Mouse (Mus musculus): ENCODE measurements around the gene Zmynd15.
"Not testable (repeated sequence)": the region's sequence is repeated elsewhere in the genome, so short reads cannot be mapped to it uniquely, and the experiment has no call there.

Zmynd15 gene

DNA sequence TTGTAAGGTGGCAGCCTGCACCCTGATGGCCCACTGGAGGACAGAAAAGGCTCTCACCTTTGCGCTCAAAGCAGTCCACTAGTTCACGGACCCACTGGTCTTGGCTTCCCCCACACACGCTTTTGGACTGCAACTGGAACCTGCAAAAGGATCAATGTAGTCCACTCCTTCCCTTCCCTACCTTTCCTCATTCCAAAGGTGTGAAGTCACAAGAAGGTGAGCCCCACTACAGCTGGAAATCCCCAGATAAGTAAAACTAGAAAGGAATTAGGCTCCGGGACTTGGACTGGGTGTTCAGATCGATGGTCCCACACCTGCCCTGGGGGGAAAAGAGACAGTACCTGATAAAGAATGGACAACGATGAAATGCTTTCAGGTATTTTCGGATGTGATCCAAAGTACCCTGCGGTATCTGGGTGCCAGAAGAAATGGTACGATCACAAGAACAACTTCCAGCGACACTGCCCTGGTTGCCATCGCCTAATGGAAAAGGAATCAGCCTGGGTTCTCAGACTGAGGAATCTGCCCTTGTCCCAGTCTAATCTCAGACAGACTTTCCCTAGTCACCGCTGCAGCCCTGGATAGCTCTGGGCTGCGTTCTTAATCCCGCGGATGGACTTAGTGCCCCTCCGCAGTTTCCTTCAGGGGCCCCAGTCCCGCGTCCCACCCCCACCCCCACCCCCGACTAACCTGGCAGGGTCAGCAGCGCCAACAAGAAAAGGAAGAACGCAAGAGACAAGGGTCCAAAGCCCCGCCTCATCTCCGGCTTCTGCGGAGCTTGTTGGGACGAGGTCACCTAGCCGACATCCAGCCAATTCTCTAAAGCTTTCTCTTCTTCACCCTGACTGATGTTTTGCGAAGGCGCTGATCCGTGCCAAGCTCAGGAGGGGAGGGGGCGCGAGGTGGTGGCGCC, at the start of gene Zmynd15:
Zmynd15 (plus strand) TSS at position 746 of the 913 bp plus-strand sequence.
- DNase-seq (ENCODE audit: low spot score in 2 of 2): no peak

DNA sequence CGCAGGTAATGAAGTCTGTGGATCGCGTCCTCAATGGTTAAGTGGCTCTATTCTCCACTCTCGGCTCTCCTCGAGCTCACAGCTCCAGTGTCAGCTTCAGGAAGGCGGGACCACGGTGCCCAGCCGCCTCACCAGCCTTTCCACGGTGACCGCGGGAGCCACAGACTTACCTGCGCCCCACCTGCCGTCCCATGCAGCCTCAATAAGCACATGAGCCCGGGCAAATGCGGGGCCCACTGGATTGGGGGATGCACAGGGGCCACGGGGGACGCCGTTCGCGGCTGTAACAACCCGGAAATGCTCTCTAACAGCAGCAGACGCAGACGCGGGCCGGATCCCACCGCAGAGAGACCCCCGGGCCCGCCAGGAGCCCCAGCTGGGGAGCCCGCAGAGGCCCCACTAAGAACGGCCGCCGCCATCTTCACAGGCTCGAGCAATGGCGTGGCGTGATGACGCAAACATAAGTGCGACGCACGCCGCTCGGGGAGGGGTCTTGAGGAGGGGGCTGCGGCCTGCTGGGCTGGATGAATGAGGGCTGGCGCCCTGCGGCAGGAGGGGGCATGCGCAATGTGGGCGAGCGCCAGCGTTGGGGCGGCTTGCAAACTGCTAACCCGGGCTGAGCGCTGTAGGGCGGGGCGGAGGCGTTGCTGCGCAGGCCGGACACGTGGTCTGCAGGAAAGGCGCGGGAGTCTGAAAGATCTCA, 49.5 kb upstream of the Zmynd15 start, which contains the start of gene Pelp1:
Pelp1 (minus strand) TSS at position 438 of the 703 bp plus-strand sequence.
- DNase-seq (ENCODE audit: low spot score in 2 of 2): peak; percentile 78 to 84

DNA sequence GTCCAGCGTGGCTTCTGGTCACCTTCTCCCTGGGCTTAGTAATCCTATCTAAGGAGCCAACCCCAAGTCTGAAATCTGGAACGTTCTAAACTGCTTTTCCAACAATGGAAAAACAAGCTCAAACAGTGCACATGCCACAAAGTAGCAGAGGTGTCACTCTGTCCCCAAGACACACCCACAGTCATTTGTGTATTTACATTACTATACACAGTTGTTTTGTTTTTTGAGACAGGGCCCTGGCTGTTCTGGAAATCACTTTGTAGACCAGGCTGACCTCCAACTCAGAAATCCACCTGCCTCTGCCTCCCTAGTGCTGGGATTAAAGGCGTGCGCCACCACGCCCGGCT, 49.0 kb upstream of the Zmynd15 start:
- no peak for DNase-seq (ENCODE audit: low spot score in 2 of 2)

DNA sequence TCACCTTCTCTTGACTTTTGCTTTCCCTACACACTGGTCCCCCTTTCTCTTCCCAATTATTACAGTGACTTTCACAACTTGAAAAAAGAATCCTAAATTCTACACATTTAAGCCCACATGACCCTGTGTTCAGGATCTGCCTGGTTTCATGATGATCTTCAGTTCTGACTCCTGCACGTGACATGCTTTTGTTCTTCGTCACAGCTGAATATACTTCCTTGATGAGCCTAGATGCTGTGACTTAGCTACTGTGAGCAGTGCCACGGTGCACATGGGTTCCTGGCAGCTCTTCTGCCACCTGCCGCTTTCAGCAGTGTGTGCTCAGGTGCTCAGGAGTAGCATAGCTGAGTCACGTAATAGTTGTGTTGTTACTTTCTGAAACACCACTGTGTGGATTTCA, 46.6 kb upstream of the Zmynd15 start:
- DNase-seq (ENCODE audit: low spot score in 2 of 2): no peak

DNA sequence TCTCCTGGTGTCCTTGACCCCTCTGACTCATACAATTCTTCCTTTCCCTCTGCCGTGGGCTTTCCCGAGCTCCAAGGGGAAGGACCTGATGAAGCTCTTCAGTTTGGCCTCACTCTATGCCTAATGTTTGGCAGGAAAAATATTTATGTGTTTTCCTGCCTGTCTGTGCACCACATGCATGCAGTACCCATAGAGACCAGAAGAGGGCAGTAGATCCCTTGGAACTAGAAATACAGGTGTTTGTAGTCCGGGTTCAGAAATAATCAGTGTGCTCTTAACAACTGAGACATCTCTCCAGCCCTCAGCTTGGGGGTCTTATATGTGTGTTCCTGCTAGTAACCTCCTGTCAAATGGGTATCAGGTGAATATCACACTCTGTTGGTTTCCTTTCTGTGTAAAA, 45.3 kb upstream of the Zmynd15 start:
- DNase-seq (ENCODE audit: low spot score in 2 of 2): peak; percentile 71 to 80

DNA sequence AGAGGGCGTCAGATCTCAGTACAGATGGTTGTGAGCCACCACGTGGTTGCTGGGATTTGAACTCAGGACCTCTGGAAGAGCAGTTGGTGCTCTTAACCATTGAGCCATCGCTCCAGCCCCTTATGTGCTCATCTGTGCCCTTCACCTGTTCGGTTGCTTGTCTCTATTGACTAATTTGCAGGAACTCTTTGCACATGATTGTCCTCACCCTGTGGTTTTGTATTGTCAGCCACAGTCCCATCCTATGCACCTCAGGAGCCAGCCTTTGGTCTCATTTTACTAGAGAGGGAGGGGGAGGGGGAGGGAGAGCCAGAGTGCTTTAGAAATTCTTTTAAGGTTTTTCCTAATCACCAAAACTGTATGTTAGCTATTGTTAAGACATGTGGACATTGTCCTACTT, 41.0 kb upstream of the Zmynd15 start:
- no peak for DNase-seq (ENCODE audit: low spot score in 2 of 2)

DNA sequence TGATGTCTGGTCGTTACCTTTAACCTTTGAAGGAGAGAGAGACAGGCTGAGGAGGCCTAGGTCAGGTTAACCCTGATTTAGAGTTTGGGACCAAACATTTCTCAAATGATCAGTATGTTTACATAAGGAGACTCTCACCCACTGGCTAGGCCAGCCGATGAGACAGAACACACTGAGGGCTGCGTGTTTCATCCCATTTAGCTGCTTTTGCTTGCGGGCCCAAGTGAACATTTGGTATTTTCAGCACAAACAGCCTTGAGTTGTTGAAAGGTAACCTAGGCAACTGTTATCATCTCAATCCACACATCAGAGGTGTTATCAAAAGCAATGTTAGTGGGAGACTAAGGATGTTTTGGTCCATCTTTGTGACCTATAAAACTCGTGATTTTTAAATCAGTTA, 39.7 kb upstream of the Zmynd15 start:
- DNase-seq (ENCODE audit: low spot score in 2 of 2): no peak

DNA sequence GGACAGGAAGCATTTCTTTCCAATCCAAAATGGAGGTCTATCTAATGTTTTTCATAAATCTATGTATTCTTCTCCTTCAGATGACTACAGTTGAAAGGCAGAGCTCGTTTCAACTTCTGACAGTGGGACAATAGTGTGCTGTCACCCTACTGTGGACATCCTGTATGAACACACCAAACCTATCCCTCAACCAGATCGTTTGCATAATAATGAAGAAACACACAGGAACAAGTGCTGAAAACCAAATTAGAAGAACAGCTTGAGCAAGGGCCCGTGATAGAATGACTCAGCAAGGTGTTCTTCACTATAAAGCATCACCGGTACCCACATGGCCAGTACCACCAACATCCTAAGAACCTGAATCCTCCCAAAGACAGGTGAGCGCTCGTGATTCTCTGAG, 32.6 kb upstream of the Zmynd15 start:
- not testable (repeated sequence) for DNase-seq (ENCODE audit: low spot score in 2 of 2)

DNA sequence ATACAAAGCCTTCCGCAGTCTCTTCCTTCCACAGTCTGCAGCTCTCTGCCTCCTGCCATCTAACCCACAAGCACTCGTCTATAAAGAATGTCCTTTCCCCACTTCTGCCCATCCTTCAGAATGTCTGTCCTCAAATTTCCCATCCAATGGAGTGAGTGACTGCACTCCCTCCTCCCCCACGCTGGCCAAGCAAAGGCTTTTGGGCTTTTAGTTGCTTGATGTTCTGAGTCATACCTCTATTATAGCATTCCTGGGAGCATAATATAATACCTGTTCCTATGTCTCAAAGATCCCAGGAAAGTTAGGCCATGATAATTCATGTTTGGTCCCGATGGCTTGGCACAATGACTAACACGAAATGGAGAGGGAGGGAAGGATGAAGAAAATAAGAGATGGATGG, 27.7 kb upstream of the Zmynd15 start:
- DNase-seq (ENCODE audit: low spot score in 2 of 2): no peak

DNA sequence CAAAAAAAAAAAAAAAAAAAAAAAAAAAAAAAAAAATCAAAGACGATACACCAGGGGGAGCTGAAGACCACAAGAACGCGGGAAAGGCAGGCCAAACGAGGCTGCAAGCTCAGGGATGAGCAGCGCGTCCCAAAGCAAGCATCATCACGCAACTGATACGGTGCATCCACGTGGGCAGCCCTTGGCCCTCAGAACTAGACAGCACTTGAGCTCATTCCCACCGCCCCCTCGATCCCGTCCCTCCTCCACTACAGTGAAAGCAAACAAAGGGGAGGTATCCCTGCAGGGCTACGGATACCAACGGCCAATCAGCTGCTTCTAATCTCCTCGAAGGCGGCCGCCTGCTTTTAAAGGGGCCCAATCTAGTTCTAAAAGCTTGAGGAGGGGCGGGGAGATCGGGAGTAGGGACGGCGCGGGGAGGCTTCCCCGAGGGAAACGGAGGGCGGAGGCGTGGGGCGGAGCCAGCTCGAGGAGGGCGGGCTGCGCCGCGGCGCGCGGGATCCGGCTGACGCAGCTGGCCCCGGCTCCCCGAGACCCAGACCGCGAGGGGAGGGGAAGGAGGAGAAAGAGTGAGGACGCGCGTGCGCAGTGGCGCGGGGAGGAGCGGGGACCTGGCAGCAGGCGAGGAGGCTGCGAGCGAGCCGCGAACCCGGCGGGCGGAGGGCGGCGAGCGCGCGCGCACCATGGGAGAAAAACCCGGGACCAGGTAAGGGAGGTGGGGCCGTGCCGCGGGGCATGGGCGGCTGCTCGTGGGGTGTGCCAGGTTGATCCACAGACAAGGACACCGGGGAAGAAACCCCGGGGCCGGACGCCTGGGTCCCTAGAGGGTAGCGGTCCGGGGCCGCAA, 27.0 kb upstream of the Zmynd15 start, which contains the start of gene Arrb2:
Arrb2 (plus strand) TSS at position 588 of the 847 bp plus-strand sequence.
- DNase-seq (ENCODE audit: low spot score in 2 of 2): peak; percentile 95 to 96

DNA sequence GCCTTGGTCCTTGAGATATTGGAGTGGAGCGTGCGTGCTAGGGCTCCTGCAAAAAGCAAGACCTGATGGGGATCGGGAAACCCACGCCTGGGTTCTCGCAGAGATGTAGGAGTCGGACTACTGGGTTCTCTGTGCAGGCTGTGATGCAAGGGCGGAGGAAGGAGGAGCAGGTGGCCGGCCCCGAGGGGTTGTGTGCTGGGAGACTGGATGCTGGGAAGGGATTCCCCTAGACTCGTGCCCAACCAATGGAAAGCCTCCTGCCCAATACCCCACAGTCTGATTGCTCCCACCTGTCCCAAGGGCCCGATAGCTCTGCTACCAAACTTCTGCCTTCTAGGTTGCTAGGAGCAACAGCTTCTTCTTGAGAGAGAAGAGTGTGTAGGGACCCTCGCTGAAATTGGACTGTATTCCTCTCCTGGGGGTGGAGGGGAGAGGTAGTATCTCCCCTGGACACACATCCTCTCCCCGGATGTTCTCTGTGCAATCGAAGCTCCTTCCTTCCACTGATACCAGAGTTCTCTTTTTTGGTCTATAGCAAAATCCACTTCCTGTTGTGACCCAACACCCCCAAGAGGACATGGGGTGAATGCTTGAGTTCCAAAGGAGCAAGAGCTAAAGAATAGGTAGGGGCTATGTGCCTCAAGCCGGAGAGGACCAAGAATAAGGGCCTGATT, 26.2 kb upstream of the Zmynd15 start:
- peak in 1 of 2 experiments; percentile 36 for DNase-seq (ENCODE audit: low spot score in 2 of 2)

DNA sequence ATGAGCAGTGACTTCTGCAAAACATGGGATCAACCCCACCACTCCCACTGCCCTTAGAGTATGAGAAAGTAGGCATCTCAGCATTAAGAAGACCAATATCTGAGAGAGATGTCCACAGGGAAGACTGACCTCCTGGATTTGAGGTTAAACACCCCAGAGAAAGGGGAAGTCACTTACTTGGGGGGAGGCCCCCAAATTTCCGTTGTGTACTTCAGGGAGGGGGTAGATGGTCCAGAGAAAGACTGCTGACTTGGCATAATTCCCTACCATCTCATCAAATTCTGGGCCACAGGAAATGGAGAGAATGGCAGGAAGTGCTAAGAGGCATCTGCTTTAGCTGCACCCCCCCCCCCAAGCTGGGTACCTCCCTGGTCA, 25.7 kb upstream of the Zmynd15 start:
- DNase-seq (ENCODE audit: low spot score in 2 of 2): no peak

DNA sequence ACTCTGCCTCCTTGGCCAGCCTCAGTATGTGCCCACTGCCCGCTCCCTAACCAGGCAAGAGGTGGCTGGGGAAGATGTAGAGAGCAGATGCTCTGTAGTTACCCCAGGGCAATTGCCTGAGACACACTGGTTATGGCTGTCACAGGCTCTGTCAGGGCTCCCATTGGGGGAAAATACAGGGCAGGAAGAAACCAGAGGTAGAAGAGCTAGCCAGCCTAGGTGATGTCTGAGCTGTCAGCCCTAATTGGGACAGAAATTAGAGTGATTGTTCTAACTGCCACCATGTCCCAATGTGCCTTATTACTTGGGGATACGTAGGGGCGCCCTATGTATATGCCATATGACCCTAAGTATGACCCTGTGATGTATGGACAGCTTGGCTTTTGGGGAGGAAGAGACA, 25.3 kb upstream of the Zmynd15 start:
- DNase-seq (ENCODE audit: low spot score in 2 of 2): no peak

DNA sequence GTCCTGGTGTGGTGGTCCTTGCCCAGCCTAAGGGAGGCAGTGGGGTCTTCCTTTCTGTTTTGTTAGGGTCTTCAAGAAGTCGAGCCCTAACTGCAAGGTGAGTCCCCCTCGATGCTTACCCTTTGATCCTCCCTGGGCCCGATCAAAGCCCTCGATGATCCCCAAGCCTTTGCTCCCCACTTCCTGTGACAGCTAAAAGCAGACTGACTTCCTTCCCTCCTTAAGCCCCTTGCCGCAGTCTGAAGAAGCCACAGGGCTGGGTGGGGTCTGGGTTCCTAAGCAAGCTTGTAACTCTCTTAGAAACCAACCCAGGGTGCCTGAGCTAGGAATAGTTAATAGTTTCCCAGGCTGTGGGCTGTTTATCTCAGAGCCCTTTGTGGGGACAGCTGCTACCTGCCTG, 23.8 kb upstream of the Zmynd15 start:
- no peak for DNase-seq (ENCODE audit: low spot score in 2 of 2)

DNA sequence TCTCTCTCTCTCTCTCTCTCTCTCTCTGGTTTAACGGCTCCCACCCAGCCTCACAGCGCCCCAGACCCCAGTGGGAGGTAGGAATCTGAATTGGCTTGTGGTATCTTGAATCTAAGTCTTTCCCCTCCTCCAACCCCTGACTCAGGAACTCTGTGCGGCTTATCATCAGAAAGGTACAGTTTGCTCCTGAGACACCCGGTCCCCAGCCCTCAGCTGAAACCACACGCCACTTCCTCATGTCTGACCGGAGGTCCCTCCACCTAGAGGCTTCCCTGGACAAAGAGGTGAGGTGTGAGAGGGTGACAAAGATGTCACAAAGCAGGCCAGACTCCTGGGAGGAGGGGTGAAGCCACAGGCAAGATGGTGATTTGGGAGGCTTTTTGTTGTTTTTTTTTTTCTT, 21.8 kb upstream of the Zmynd15 start:
- DNase-seq (ENCODE audit: low spot score in 2 of 2): peak; percentile 57 to 76

DNA sequence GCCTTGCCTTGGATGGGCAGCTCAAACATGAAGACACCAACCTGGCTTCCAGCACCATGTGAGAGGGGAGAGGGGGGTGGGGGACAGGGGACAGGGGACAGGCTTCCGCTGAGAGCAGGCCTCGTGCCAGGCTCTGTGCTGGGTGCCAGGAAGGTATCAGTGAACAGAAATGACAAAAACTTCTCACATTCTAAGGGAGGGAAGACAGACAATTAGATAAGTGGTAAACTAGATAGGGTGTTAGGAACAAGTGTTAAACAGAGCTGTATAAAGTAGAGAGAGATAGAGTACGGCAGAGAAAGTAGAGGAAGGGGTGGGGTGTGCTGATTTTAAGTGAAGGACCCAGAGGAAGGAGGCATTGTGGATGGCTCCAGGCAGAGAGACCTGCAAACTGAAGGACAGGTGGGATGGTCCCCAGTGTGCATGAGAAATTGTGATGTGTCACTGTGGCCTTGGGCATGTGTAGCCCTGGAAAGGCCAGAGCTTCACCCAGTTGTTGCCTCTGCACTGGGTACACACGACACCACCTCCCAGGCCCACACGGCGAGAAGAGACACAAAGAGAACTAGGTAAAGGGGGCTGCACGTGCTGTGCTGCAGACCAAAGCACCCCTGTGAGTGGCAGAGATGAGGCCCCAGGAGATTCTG, 20.4 kb upstream of the Zmynd15 start:
- no peak for DNase-seq (ENCODE audit: low spot score in 2 of 2)

DNA sequence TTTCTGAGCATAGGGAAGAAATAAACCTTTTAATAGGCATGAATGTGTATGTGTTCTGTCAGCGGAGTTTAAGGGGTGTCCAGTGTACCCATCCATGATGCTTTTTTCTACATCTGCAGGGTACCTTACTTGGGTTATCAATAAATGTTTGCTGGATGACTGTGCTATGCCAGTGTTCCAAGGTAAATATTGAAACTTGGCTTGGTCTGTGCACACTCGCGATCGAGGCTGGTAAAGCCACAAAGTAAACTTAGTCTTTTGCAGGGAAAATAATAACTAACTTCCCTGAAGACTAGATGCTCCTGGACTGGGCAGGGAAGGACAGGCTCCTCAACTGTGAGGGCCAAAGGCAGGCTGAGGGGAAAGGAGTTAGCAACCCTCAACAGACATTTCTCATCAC, 18.6 kb upstream of the Zmynd15 start:
- no peak for DNase-seq (ENCODE audit: low spot score in 2 of 2)

DNA sequence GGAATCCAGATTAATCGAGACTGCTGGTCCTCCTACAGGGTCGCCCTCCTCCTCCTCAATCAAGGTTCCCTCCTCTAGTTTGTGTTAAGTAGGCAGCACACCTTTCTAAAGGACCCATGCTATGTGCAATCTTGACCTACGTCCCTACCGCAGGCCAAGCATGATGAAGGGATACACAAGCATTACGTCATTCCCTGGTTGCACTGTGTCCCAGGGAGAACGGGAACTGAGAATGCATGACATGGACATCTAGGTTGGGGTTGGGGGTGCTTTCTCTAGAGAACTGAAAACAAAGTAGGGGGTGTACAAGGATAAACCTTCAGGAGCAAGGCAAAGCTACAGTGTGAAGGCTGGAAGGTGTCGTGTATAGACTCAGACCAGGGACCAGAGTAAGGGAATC, 17.4 kb upstream of the Zmynd15 start:
- no peak for DNase-seq (ENCODE audit: low spot score in 2 of 2)

DNA sequence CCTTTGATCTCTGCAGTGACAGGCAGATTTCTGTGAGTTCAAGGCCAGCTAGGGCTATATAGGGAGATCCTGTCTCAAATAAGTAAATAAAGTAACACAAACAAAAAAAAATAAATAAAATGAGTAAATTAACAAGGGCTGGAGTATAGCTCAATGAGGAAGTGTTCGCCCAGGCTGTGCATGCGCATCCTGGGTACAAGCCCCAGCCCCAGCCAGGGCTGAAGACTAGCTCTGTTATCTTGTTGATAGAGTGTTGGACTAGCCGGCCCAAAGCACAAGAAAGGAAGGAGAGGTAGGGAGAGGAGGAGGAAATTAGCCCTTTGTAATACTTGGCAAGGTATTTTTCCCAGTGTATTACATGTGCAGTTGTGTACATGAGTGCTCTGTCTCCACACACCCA, 15.3 kb upstream of the Zmynd15 start:
- DNase-seq (ENCODE audit: low spot score in 2 of 2): no peak

DNA sequence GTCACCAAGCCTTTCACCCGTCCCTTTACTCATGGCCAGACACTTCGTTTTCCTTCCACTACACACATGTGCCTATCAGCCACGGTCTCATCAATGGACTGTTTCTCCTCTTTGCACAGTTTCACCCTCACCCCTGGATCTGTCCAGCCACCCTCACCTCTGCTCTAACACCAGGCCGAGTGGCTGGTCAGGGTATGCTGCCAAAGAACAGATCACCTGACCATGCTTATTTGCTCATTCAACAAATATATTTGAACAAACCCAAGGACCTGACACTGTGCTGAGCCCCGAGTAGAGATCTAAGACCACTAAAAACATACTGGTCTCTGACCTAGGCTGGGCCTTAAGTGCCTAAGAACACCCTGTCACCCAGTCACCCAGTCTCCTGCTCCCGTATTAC, 14.6 kb upstream of the Zmynd15 start:
- no peak for DNase-seq (ENCODE audit: low spot score in 2 of 2)

DNA sequence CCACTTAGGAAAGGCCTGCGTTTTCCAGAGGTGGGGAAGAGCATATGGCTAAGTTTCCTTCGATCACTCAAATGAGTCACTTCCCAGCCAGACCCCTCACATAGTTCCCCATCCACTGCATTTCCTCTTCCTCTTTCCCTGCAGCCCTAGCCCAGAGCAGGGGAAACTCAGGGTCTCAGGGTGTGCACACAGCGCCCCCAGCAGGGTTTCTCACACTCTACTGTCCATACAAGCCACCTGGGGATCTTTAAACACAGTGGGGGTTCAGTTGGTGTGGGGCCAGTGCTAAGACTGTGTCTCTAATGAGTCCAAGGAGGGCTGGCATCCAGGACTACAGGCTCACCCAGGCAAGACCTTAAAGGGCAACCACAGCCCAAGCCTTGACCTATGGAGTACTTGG, 12.5 kb upstream of the Zmynd15 start:
- no peak for DNase-seq (ENCODE audit: low spot score in 2 of 2)
